Mouse (Mus musculus) intestine, embryonic 15.5 days (tissue): ENCODE measurements at regions not wholly inside any gene's neighbourhood (a gene's known extent, or its start where the extent isn't known, plus 50 kb on each side); places are given as distances from the start of the nearest gene placed in this dataset.

Source experiments
- ATAC-seq: fragments of 200-750 bp; cut with Nextera tagmentation; 2 replicates; pipeline ENCODE4 v1.8.0; 2017; ENCODE audit warnings: moderate TSS enrichment, moderate library complexity
- H3K27ac ChIP-seq: fragments of 300-500 bp; sonication (generic); 2 replicates; pipeline ENCODE4 v1.5.1; 2015; ENCODE audit warnings: mild to moderate bottlenecking, inconsistent platforms
- H3K27me3 ChIP-seq: fragments of 300-500 bp; sonication (generic); replicated peaks from 2 replicates; pipeline ENCODE4 v1.6.1; 2015; ENCODE audit warnings: inconsistent platforms
- H3K36me3 ChIP-seq: fragments of 300-500 bp; sonication (generic); 2 replicates; pipeline ENCODE4 v1.6.1; 2015; ENCODE audit warnings: inconsistent platforms
- H3K4me1 ChIP-seq: fragments of 300-500 bp; sonication (generic); replicated peaks from 2 replicates; pipeline ENCODE4 v1.6.1; 2015; ENCODE audit warnings: inconsistent platforms
- H3K4me2 ChIP-seq: fragments of 300-500 bp; sonication (generic); replicated peaks from 2 replicates; pipeline ENCODE4 v1.6.1; 2015; ENCODE audit warnings: mild to moderate bottlenecking, inconsistent platforms
- H3K4me3 ChIP-seq: fragments of 300-500 bp; sonication (generic); replicated peaks from 2 replicates; pipeline ENCODE4 v1.5.1; 2015; ENCODE audit warnings: inconsistent platforms
- H3K9ac ChIP-seq: fragments of 300-500 bp; sonication (generic); 2 replicates; pipeline ENCODE4 v1.6.1; 2015; ENCODE audit warnings: inconsistent platforms
- H3K9me3 ChIP-seq: fragments of 300-500 bp; sonication (generic); 2 replicates; pipeline ENCODE4 v1.6.1; 2016; ENCODE audit warnings: inconsistent platforms
- WGBS: fragments of 180-500 bp; shearing (Covaris S2); methylation state at CpG from one replicate; pipeline ENCODE4 v1.1.7; 2015; 5-methylcytosine and 5-hydroxymethylcytosine counted together

DNA sequence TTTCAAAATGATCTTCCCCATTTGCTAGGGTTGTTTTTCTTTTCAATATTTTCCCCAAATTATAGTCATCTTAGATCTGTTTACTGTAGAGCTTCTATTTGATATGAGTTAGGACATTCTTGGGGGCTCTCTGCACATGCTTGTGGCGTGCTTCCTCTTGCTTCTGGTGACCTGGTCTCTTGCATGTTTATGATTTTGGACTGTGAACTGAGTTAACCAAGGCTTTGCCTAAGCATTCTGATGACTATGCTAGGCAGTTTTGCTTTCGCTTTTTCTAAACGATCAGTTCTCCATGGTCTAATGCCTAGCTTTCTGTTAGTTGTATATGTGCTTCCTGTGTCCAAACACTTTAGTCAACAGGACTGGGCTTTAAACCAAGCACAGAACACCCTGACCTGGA lies 339.4 kb upstream of the Sphkap start:
- ATAC-seq: peak; percentile 47; the same call in 1 of the 2 replicates
- Histone ChIP-seq H3K4me2 (no peak overlapping the region), H3K9me3 (no peaks in the 10 kb centered on the region), H3K27me3 (no peaks in the 10 kb centered on the region), H3K36me3 (no peaks in the 10 kb centered on the region), H3K9ac (no peak overlapping the region), H3K27ac (no peak overlapping the region), H3K4me1 (no peaks in the 10 kb centered on the region), H3K4me3 (no peak overlapping the region)
- WGBS: 66% methylated on average over 3 of the region's 3 CpGs

DNA sequence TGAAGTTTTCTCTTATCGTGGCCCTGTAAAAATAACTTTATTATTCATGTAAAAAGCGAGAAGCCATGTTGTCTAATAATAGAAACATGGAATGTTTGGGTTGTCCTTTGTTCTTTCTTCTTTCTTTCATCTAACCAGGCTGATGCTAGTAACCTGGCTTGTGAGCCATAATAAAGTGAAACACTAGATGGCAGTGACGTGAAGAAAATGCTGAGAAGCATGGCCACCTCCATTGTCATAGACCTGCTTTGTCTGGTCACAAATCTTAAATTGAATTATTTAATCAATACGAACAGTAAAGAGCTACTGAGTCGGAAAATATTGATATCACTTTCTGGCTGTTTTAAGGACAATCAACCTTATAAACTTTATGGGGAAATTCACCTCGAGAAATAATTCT lies 338.0 kb upstream of the Sphkap start:
- Histone ChIP-seq H3K9ac (no peak overlapping the region), H3K4me3 (no peak overlapping the region), H3K9me3 (no peaks in the 10 kb centered on the region), H3K27me3 (no peaks in the 10 kb centered on the region), H3K27ac (no peak overlapping the region), H3K4me1 (no peaks in the 10 kb centered on the region), H3K4me2 (no peak overlapping the region), H3K36me3 (no peaks in the 10 kb centered on the region)
- no peak for ATAC-seq
- WGBS: 28% methylated on average over 6 of the region's 6 CpGs

GRCm38 (mm10) chr1:83736428-83737117 lies 328.6 kb upstream of the Sphkap start:
- no peak overlapping the region for H3K4me3 ChIP-seq
- H3K9ac ChIP-seq: no peak overlapping the region
- H3K4me1 ChIP-seq: no peaks in the 10 kb centered on the region
- H3K27me3 ChIP-seq: no peaks in the 10 kb centered on the region
- 41% methylated on average over 2 of the region's 2 CpGs for WGBS
- ATAC-seq: 0 out of 2 replicates have a peak, but pooled peaks have one; percentile 34
- no peak overlapping the region for H3K4me2 ChIP-seq
- no peak overlapping the region for H3K27ac ChIP-seq
- H3K36me3 ChIP-seq: no peaks in the 10 kb centered on the region
- no peaks in the 10 kb centered on the region for H3K9me3 ChIP-seq

- H3K9ac ChIP-seq: no peak overlapping the region
- 68% methylated on average over 1 of the region's 1 CpGs for WGBS
- H3K4me1 ChIP-seq: no peaks in the 10 kb centered on the region
- H3K9me3 ChIP-seq: no peaks in the 10 kb centered on the region
- no peak overlapping the region for H3K27ac ChIP-seq
- H3K4me2 ChIP-seq: no peak overlapping the region
- H3K4me3 ChIP-seq: no peak overlapping the region
- H3K27me3 ChIP-seq: no peaks in the 10 kb centered on the region
- no peak for ATAC-seq
- H3K36me3 ChIP-seq: no peaks in the 10 kb centered on the region
Observed at GRCm38 (mm10) chr1:83731682-83732081, 323.7 kb upstream of the Sphkap start.

- H3K4me3 ChIP-seq: no peak overlapping the region
- no peak for ATAC-seq
- no peak overlapping the region for H3K9ac ChIP-seq
- H3K27ac ChIP-seq: no peak overlapping the region
- WGBS: 72% methylated on average over 6 of the region's 6 CpGs
- no peaks in the 10 kb centered on the region for H3K27me3 ChIP-seq
- H3K4me2 ChIP-seq: no peak overlapping the region
- H3K36me3 ChIP-seq: no peaks in the 10 kb centered on the region
- no peaks in the 10 kb centered on the region for H3K4me1 ChIP-seq
- H3K9me3 ChIP-seq: no peaks in the 10 kb centered on the region
Observed at GRCm38 (mm10) chr1:83728810-83729209, 320.8 kb upstream of the Sphkap start.

DNA sequence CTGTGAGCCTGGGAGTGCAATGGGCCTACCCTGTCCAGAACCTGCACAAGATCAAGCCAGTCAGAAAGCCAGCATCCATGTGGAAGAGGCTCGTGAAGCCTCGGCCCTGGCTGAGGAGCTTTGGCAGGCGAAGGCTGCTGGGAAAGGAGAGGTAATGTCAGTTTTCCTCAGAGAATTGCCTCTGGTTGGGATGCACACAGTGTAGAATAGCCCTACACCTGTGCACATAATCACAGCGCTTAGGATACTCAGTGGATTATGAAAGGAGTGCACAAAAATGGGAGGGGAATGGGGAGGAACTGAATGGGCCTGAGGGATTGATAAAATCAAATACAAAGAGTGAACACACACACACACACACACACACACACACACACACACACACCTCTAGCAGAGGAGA lies 319.9 kb upstream of the Sphkap start:
- no peaks in the 10 kb centered on the region for H3K4me1 ChIP-seq
- H3K4me2 ChIP-seq: no peak overlapping the region
- H3K4me3 ChIP-seq: no peak overlapping the region
- no peaks in the 10 kb centered on the region for H3K27me3 ChIP-seq
- no peak for ATAC-seq
- no peak overlapping the region for H3K9ac ChIP-seq
- WGBS: 91% methylated on average over 4 of the region's 4 CpGs
- H3K27ac ChIP-seq: no peak overlapping the region
- no peaks in the 10 kb centered on the region for H3K36me3 ChIP-seq
- no peaks in the 10 kb centered on the region for H3K9me3 ChIP-seq

- no peak for ATAC-seq
- Histone ChIP-seq H3K36me3 (no peaks in the 10 kb centered on the region), H3K9me3 (no peaks in the 10 kb centered on the region), H3K4me1 (no peaks in the 10 kb centered on the region), H3K27me3 (no peaks in the 10 kb centered on the region), H3K4me2 (no peak overlapping the region), H3K27ac (no peak overlapping the region), H3K9ac (no peak overlapping the region), H3K4me3 (no peak overlapping the region)
- 86% methylated on average over 4 of the region's 4 CpGs for WGBS
Observed at GRCm38 (mm10) chr1:83727215-83727614, 319.2 kb upstream of the Sphkap start.

DNA sequence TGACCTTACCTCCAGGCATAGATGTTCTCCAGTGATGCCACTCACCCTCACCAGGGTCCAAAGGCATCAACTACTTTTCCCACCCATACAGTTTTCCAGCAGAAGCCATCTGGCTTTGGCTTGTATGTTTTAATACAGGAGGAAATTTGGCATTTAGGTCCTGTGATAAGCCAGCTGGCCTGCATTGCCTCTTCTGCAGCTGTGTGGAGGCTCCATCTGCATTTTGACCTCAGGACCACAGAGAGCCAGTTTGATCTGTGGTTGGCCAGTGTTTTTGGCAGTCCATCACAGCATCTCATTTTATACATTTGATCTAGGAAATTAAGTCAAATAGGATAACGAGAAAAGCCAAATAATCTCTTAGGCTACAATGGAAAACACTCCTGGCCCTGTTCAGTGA lies 315.1 kb upstream of the Sphkap start:
- Histone ChIP-seq H3K4me3 (no peak overlapping the region), H3K4me1 (no peaks in the 10 kb centered on the region), H3K9me3 (no peaks in the 10 kb centered on the region), H3K9ac (no peak overlapping the region), H3K27me3 (no peaks in the 10 kb centered on the region), H3K4me2 (no peak overlapping the region), H3K27ac (no peak overlapping the region), H3K36me3 (no peaks in the 10 kb centered on the region)
- 82% methylated on average over 1 of the region's 1 CpGs for WGBS
- no peak for ATAC-seq

- 84% methylated on average over 1 of the region's 1 CpGs for WGBS
- Histone ChIP-seq H3K4me2 (no peak overlapping the region), H3K9ac (no peak overlapping the region), H3K36me3 (no peaks in the 10 kb centered on the region), H3K4me3 (no peak overlapping the region), H3K27me3 (no peaks in the 10 kb centered on the region), H3K27ac (no peak overlapping the region), H3K4me1 (no peaks in the 10 kb centered on the region), H3K9me3 (no peaks in the 10 kb centered on the region)
- ATAC-seq: no peak
Observed at GRCm38 (mm10) chr1:83720166-83720565, 312.2 kb upstream of the Sphkap start.

DNA sequence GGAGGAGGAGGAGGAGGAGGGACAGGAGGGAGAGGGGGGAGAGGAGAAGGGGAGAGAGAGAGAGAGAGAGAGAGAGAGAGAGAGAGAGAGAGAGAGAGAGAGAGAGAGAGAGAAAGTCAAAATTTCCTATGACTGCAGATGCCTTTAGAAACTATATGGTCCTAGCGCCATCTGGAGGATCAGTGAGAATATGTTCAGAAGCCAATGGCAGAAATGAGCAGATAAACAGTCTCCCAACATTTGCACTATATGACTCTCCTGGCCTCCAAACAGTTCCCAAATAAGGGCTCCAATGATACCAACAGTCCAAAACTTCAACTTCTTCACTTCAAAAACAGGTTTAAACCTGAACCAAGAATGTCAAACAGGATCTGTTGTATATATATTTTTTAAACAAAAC lies 309.1 kb upstream of the Sphkap start:
- Histone ChIP-seq H3K27ac (no peak overlapping the region), H3K4me2 (no peak overlapping the region), H3K27me3 (no peaks in the 10 kb centered on the region), H3K9me3 (no peaks in the 10 kb centered on the region), H3K4me3 (no peak overlapping the region), H3K36me3 (no peaks in the 10 kb centered on the region), H3K4me1 (no peaks in the 10 kb centered on the region), H3K9ac (no peak overlapping the region)
- WGBS: 11% methylated on average over 1 of the region's 1 CpGs
- ATAC-seq: no peak

DNA sequence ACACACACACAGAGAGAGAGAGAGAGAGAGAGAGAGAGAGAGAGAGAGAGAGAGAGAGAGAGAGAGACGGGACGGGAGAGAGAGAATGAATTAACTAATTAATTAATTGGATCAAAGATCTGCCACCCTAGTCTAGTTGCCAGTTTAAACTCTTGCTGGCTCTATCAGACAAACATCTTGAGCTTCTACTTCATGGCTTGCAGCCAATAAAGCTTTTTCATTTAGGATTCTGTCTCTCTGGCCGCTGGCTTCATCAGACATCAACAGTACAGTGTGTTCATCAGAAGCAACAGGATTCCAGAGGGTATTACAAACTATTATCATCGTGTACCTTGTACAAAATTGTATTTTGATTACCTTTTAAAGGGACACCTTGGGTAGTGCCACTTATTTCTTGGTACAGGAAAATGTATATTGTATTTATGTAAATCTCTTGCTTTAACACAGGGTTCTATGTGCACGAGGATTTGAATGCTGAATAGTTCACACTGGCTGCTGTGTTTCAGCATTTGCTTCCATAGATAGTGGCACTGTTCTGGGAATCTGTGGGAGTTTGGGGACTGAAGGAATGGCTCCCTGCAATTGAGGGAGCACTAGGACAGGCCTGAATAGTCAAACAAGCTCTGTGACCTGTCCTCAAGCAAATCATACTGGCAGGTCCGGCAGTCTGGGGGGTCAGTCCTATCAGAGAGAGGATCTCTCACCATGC lies 293.9 kb upstream of the Sphkap start:
- H3K9ac ChIP-seq: no peak overlapping the region
- no peak overlapping the region for H3K4me2 ChIP-seq
- WGBS: 69% methylated on average over 6 of the region's 6 CpGs
- no peaks in the 10 kb centered on the region for H3K9me3 ChIP-seq
- H3K27ac ChIP-seq: no peak overlapping the region
- H3K4me3 ChIP-seq: no peak overlapping the region
- H3K27me3 ChIP-seq: no peaks in the 10 kb centered on the region
- ATAC-seq: no peak
- no peaks in the 10 kb centered on the region for H3K4me1 ChIP-seq
- H3K36me3 ChIP-seq: no peaks in the 10 kb centered on the region

DNA sequence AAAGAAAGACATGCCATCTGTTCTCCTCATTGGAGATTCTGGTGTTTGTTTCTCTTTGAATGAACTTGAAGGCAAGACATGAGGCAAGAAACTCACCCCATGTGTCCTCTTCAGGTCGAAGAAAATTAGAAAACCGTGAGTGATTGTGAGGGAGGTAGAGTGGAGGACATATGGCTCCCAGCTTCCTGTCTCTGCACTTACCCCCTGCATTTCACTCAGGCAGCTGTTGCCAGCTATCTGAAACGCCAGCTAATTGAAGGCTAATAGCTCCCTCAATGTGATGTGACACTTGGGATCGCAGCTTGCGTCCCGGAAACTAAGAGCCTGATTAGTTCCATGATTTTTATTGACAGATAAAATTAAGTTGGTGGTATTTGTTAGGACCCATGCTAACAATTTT lies 289.4 kb upstream of the Sphkap start:
- Histone ChIP-seq H3K4me2 (no peak overlapping the region), H3K27ac (no peak overlapping the region), H3K36me3 (no peaks in the 10 kb centered on the region), H3K4me1 (no peaks in the 10 kb centered on the region), H3K4me3 (no peak overlapping the region), H3K9ac (no peak overlapping the region), H3K9me3 (no peaks in the 10 kb centered on the region), H3K27me3 (no peaks in the 10 kb centered on the region)
- 44% methylated on average over 6 of the region's 6 CpGs for WGBS
- ATAC-seq: no peak

DNA sequence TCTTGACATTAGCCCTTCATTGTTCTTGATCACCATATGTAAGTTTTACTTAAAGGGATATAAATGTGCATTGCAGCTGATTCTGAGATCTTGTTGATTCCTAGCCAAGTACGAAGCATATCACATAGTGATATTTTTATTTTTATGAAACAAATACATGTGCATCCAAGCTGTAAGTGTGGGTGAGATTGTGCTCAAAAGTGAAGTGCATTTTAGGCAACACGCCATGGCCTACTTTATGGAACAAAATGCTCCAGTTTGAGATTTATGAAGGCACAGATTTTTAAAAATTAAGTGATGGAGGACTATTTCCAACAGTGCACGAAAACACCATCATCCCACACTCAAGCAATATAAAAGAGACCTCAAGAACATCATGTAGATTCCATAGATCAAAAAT lies 277.2 kb upstream of the Sphkap start:
- 83% methylated on average over 3 of the region's 3 CpGs for WGBS
- no peak overlapping the region for H3K4me2 ChIP-seq
- no peaks in the 10 kb centered on the region for H3K36me3 ChIP-seq
- H3K27ac ChIP-seq: no peak overlapping the region
- no peak overlapping the region for H3K9ac ChIP-seq
- ATAC-seq: no peak
- H3K4me3 ChIP-seq: no peak overlapping the region
- H3K4me1 ChIP-seq: no peaks in the 10 kb centered on the region
- H3K27me3 ChIP-seq: no peaks in the 10 kb centered on the region
- no peaks in the 10 kb centered on the region for H3K9me3 ChIP-seq
